Comparison of ENCODE assay signal across 10 mouse cellular contexts in genomic region chr7:107045833-107046232, GRCm38 (mm10). TPM values are rescaled to one million over a fixed set of nuclear protein-coding genes. Genes with fewer than 3 reads are reported as not detected.
A peak's percentile ranks its signal among the peaks of the same experiment; 100 is the strongest.
DNase-seq lines count a peak whose midpoint lies in the region; ATAC-seq and TF ChIP-seq lines count a peak whose summit lies in the region.
"Had no signal": no experiment of that assay in that cellular context is flagged by ENCODE, and none has a peak within 500 bp of the region (broad histone marks: within the 10 kb centered on the region; RNA-seq: fewer than 3 reads in every experiment).

No protein-coding gene starts in this region.

- H3K9me3 ChIP-seq in intestine, embryonic 15.5 days = no peaks in the 10 kb centered on the region
- no peaks in the 10 kb centered on the region for H3K9me3 ChIP-seq in intestine, embryonic 16.5 days (ENCODE audit: control insufficient read depth, low read length)
- no peaks in the 10 kb centered on the region for H3K9me3 ChIP-seq in ES-E14 (ENCODE audit: control insufficient read depth, insufficient read depth, low read depth, low read length)
- H3K9me3 ChIP-seq: embryonic facial prominence, embryonic 13.5 days had no signal

- H3K4me2 ChIP-seq in intestine, embryonic 15.5 days (replicated peaks) = no peak overlapping the region
- H3K4me2 ChIP-seq in intestine, embryonic 16.5 days (ENCODE audit: low read depth, low read length) = no peak overlapping the region
- H3K4me2 ChIP-seq: embryonic facial prominence, embryonic 13.5 days had no signal

- peak; percentile 61; the same call in 1 of the 2 replicates for ATAC-seq in intestine, embryonic 15.5 days
- ATAC-seq in intestine, embryonic 16.5 days = no peak

- H3K4me1 ChIP-seq in intestine, embryonic 15.5 days (replicated peaks) = no peaks in the 10 kb centered on the region
- H3K4me1 ChIP-seq in intestine, embryonic 16.5 days (ENCODE audit: control insufficient read depth, insufficient read depth, low read length) = no peaks in the 10 kb centered on the region
- H3K4me1 ChIP-seq in ES-E14 (ENCODE audit: control insufficient read depth in 2 of 2, insufficient read depth in 2 of 2, low read length in 2 of 2, poor library complexity in 1 of 2) = no peaks in the 10 kb centered on the region
- H3K4me1 ChIP-seq: embryonic facial prominence, embryonic 13.5 days had no signal

- in situ Hi-C loops in ES-E14 (cut with MboI; ENCODE audit: low sequenced_read_pairs in 2 of 2, unreplicated experiment in 2 of 2) = no loop called here

- DNase-seq in A20 (ENCODE audit: low read depth, low spot score) = peak; percentile 41
- DNase-seq in ES-E14 (ENCODE audit: low read depth, low spot score) = peak; percentile 40
- peak; percentile 8 for DNase-seq in fibroblast of lung, adult 2 months (ENCODE audit: low read depth)
- peak; percentile 8 to 55 for DNase-seq in layer of hippocampus, postnatal 14 days (ENCODE audit: low spot score in 2 of 2)
- peak; percentile 16 for DNase-seq in retina, postnatal 7 days (ENCODE audit: low read depth, low spot score)
- no peak for DNase-seq in urinary bladder, postnatal 4 days (ENCODE audit: low spot score in 2 of 2)

- under 1% methylated on average over 5 of the region's 5 CpGs for WGBS in intestine, embryonic 15.5 days
- 4% methylated on average over 5 of the region's 5 CpGs for WGBS in intestine, embryonic 16.5 days

- no peaks in the 10 kb centered on the region for H3K27me3 ChIP-seq in intestine, embryonic 15.5 days (replicated peaks)
- H3K27me3 ChIP-seq in intestine, embryonic 16.5 days (replicated peaks; ENCODE audit: control insufficient read depth, insufficient read depth, low read length) = no peaks in the 10 kb centered on the region
- H3K27me3 ChIP-seq: embryonic facial prominence, embryonic 13.5 days had no signal

- H3K9ac ChIP-seq in intestine, embryonic 15.5 days = no peak overlapping the region
- no peak overlapping the region for H3K9ac ChIP-seq in intestine, embryonic 16.5 days (ENCODE audit: low read depth, low read length)
- H3K9ac ChIP-seq in ES-E14 (ENCODE audit: insufficient read depth, low read depth, low read length, poor library complexity, severe bottlenecking) = no peak overlapping the region
- H3K9ac ChIP-seq: embryonic facial prominence, embryonic 13.5 days had no signal

- no peaks in the 10 kb centered on the region for H3K36me3 ChIP-seq in intestine, embryonic 15.5 days
- H3K36me3 ChIP-seq in intestine, embryonic 16.5 days (ENCODE audit: control insufficient read depth, insufficient read depth, low read length) = no peaks in the 10 kb centered on the region
- no peaks in the 10 kb centered on the region for H3K36me3 ChIP-seq in ES-E14 (ENCODE audit: control insufficient read depth, insufficient read depth, low read length, poor library complexity, severe bottlenecking)
- H3K36me3 ChIP-seq: embryonic facial prominence, embryonic 13.5 days had no signal

- H3K27ac ChIP-seq in intestine, embryonic 15.5 days = no peak overlapping the region
- no peak overlapping the region for H3K27ac ChIP-seq in intestine, embryonic 16.5 days (ENCODE audit: low read length)
- no peak overlapping the region for H3K27ac ChIP-seq in ES-E14 (ENCODE audit: insufficient read depth, low read depth, low read length, poor library complexity, severe bottlenecking)
- H3K27ac ChIP-seq: embryonic facial prominence, embryonic 13.5 days had no signal

- H3K4me3 ChIP-seq in intestine, embryonic 15.5 days (replicated peaks) = no peak overlapping the region
- H3K4me3 ChIP-seq in intestine, embryonic 16.5 days (ENCODE audit: low read length) = no peak overlapping the region
- no peak overlapping the region for H3K4me3 ChIP-seq in ES-E14 (ENCODE audit: insufficient read depth in 1 of 2, low read depth in 1 of 2, low read length in 2 of 2, poor library complexity in 1 of 2, severe bottlenecking in 1 of 2)
- H3K4me3 ChIP-seq: embryonic facial prominence, embryonic 13.5 days had no signal

TF ChIP-seq in ES-E14, 5 proteins besides CTCF, POLR2A, EP300 and RAD21:
- TF ChIP-seq ZC3H11A (IDR thresholded peaks at IDR 0.05; ENCODE audit: borderline replicate concordance, low read depth, low read length) = peak; percentile 66; the same call in 1 of the 2 replicates
- TF ChIP-seq ZNF384 (IDR thresholded peaks at IDR 0.05; ENCODE audit: low read depth, low read length) = no peak

RNA-seq across cellular contexts. Expression of gene Olfr713, which starts 14.9 kb away (rescaled TPM):
- not detected in 2 replicates for polyA plus RNA-seq in intestine, embryonic 15.5 days (2015; fragmentation: Nextera tagmentation; extraction: Ambion mirVana)
- not detected in 2 replicates for polyA plus RNA-seq in intestine, embryonic 16.5 days (2015; fragmentation: Nextera tagmentation; extraction: Ambion mirVana)
- total RNA-seq in ES-E14 (2012; rRNA removed) = not detected in 2 replicates
- total RNA-seq in layer of hippocampus, postnatal 14 days (2021) = not detected
- polyA plus RNA-seq: embryonic facial prominence, embryonic 13.5 days; liver, embryonic 16.5 days had no signal

RNA-seq across cellular contexts. Expression of gene Olfr714, which starts 24.9 kb away (rescaled TPM):
- polyA plus RNA-seq in intestine, embryonic 15.5 days (2015; fragmentation: Nextera tagmentation; extraction: Ambion mirVana) = not detected in 2 replicates
- polyA plus RNA-seq in intestine, embryonic 16.5 days (2015; fragmentation: Nextera tagmentation; extraction: Ambion mirVana) = not detected in 2 replicates
- total RNA-seq in ES-E14 (2012; rRNA removed) = not detected in 2 replicates
- not detected for total RNA-seq in layer of hippocampus, postnatal 14 days (2021)
- polyA plus RNA-seq: embryonic facial prominence, embryonic 13.5 days; liver, embryonic 16.5 days had no signal

RNA-seq across cellular contexts. Expression of gene Olfr2, which starts 40.0 kb away (rescaled TPM):
- polyA plus RNA-seq in intestine, embryonic 15.5 days (2015; fragmentation: Nextera tagmentation; extraction: Ambion mirVana) = not detected in 2 replicates
- polyA plus RNA-seq in intestine, embryonic 16.5 days (2015; fragmentation: Nextera tagmentation; extraction: Ambion mirVana) = not detected in 2 replicates
- not detected in 2 replicates for total RNA-seq in ES-E14 (2012; rRNA removed)
- not detected for total RNA-seq in layer of hippocampus, postnatal 14 days (2021)
- polyA plus RNA-seq: embryonic facial prominence, embryonic 13.5 days; liver, embryonic 16.5 days had no signal

RNA-seq across cellular contexts. Expression of gene Olfr17, which starts 47.2 kb away (rescaled TPM):
- polyA plus RNA-seq in intestine, embryonic 15.5 days (2015; fragmentation: Nextera tagmentation; extraction: Ambion mirVana) = not detected in 2 replicates
- polyA plus RNA-seq in intestine, embryonic 16.5 days (2015; fragmentation: Nextera tagmentation; extraction: Ambion mirVana) = not detected in 2 replicates
- not detected in 2 replicates for total RNA-seq in ES-E14 (2012; rRNA removed)
- total RNA-seq in layer of hippocampus, postnatal 14 days (2021) = not detected
- polyA plus RNA-seq: embryonic facial prominence, embryonic 13.5 days; liver, embryonic 16.5 days had no signal

Comparison
In these comparisons a context has a peak if more than half of its experiments do, and no peak if none do; other contexts are left out.
1. DNase-seq: peak in A20 (single experiment), ES-E14 (single experiment), fibroblast of lung, adult 2 months (single experiment), layer of hippocampus, postnatal 14 days (2 of 2) and retina, postnatal 7 days (single experiment); none in urinary bladder, postnatal 4 days (0 of 2).